Mouse (Mus musculus) heart, embryonic 14.5 days (tissue): ENCODE data around the gene Slc38a5. TPM values are rescaled to one million over a fixed set of nuclear protein-coding genes. Genes with fewer than 3 reads are reported as not detected.

Source experiments
- ATAC-seq: fragments of 200-750 bp; cut with Nextera tagmentation; 2 replicates; pipeline ENCODE4 v1.8.0; 2017; ENCODE audit warnings: low read depth, moderate TSS enrichment; ENCODE audit not compliant: insufficient number of reproducible peaks, insufficient read depth, low FRiP score
- H3K27ac ChIP-seq, 2 experiments: fragments of 200-500 bp in 1 of 2; fragments of 300-500 bp in 1 of 2; sonication (generic) in 1 of 2; replicated peaks in 1 of 2; 2 replicates each; pipeline ENCODE4 v1.5.1; 2012 to 2014; ENCODE audit warnings: low read depth in 2 of 2, low read length in 2 of 2, control low read depth in 1 of 2, mild to moderate bottlenecking in 1 of 2, mixed read lengths in 1 of 2; ENCODE audit not compliant: control insufficient read depth in 1 of 2, insufficient read depth in 1 of 2
- H3K27me3 ChIP-seq: fragments of 300-500 bp; sonication (generic); 2 replicates; pipeline ENCODE4 v1.6.1; 2014; ENCODE audit warnings: mild to moderate bottlenecking, low read length, control low read depth; ENCODE audit not compliant: control insufficient read depth, insufficient read depth
- H3K36me3 ChIP-seq: fragments of 300-500 bp; sonication (generic); 2 replicates; pipeline ENCODE4 v1.6.1; 2014; ENCODE audit warnings: mild to moderate bottlenecking, control low read depth, low read length, mixed read lengths; ENCODE audit not compliant: control insufficient read depth, insufficient read depth
- H3K4me1 ChIP-seq, 2 experiments: fragments of 200-500 bp in 1 of 2; fragments of 300-500 bp in 1 of 2; sonication (generic) in 1 of 2; 2 replicates each; pipeline ENCODE4 v1.6.1; 2012 to 2014; ENCODE audit warnings: low read length in 2 of 2, control low read depth in 1 of 2, mixed read lengths in 1 of 2; ENCODE audit not compliant: control insufficient read depth in 2 of 2, insufficient read depth in 2 of 2
- H3K4me2 ChIP-seq: fragments of 300-500 bp; sonication (generic); 2 replicates; pipeline ENCODE4 v1.6.1; 2014; ENCODE audit warnings: mild to moderate bottlenecking, low read length
- H3K4me3 ChIP-seq, 2 experiments: fragments of 200-500 bp in 1 of 2; fragments of 300-500 bp in 1 of 2; sonication (generic) in 1 of 2; 2 replicates each; pipeline ENCODE4 v1.5.1; 2012 to 2014; ENCODE audit warnings: low read length in 2 of 2, mild to moderate bottlenecking in 2 of 2, control low read depth in 1 of 2, low read depth in 1 of 2, moderate library complexity in 1 of 2; ENCODE audit not compliant: control insufficient read depth in 1 of 2, insufficient read depth in 1 of 2
- H3K9ac ChIP-seq: fragments of 300-500 bp; sonication (generic); 2 replicates; pipeline ENCODE4 v1.6.1; 2014; ENCODE audit warnings: mild to moderate bottlenecking, low read length
- H3K9me3 ChIP-seq: fragments of 300-500 bp; sonication (generic); 2 replicates; pipeline ENCODE4 v1.6.1; 2016; ENCODE audit warnings: low read length, control low read depth; ENCODE audit not compliant: control insufficient read depth
- WGBS: fragments of 180-500 bp; shearing (Covaris S2); extraction: QIAGEN DNeasy Blood & Tissue Kit; methylation state at CpG from one replicate; pipeline ENCODE4 v1.1.7; 2014; 5-methylcytosine and 5-hydroxymethylcytosine counted together
- polyA plus RNA-seq: library from polyadenylated mRNA; unstranded; fragments of >200 nt; fragmentation: Nextera tagmentation; extraction: Ambion mirVana; gene quantifications from 2 replicates; pipeline ENCODE4 v1.2.1, GENCODE M21; 2014

The Slc38a5 gene
- polyA plus RNA-seq, 1 experiment from 2014 or later, result 26.5 TPM

GRCm38 (mm10) chrX:8327124-8327523 lies 56.2 kb downstream of the Slc38a5 start, which contains the start of gene Ssxb10:
Ssxb10 (plus strand) TSS chrX:8327424.
- Histone ChIP-seq H3K4me1 (no peaks in the 10 kb centered on the region), H3K9me3 (peaks cover 6% of the 10 kb centered on the region; the same call in 1 of the 2 replicates), H3K27me3 (no peaks in the 10 kb centered on the region), H3K4me3 (no peak within 1 kb of the TSS), H3K27ac (no peak within 1 kb of the TSS), H3K4me2 (no peak within 1 kb of the TSS), H3K36me3 (no peaks in the 10 kb centered on the region), H3K9ac (no peak within 1 kb of the TSS)
- no peak for ATAC-seq
- 52% methylated on average over 2 of the region's 2 CpGs for WGBS

Other genes with a start within 250 kb of the Slc38a5 start
- gene Suv39h1, start 196.4 kb upstream of the Slc38a5 start, polyA plus RNA-seq, result 28.4 and 28.9 TPM in 2 replicates
- gene Was, start 180.6 kb upstream of the Slc38a5 start, polyA plus RNA-seq, result 0.24 and 0.54 TPM in 2 replicates
- 22.7 and 26.0 TPM in 2 replicates for gene Wdr13, start 138.2 kb upstream of the Slc38a5 start, polyA plus RNA-seq
- gene Rbm3, start 125.3 kb upstream of the Slc38a5 start, polyA plus RNA-seq, result 317 and 375 TPM in 2 replicates
- 10.4 and 12.0 TPM in 2 replicates for gene Tbc1d25, start 95.0 kb upstream of the Slc38a5 start, polyA plus RNA-seq
- 28.0 and 28.5 TPM in 2 replicates for gene Ebp, start 77.6 kb upstream of the Slc38a5 start, polyA plus RNA-seq
- 3.6 and 4.2 TPM in 2 replicates for gene Porcn, start 64.6 kb upstream of the Slc38a5 start, polyA plus RNA-seq
- 25.1 and 25.4 TPM in 2 replicates for gene Ftsj1, start 18.7 kb upstream of the Slc38a5 start, polyA plus RNA-seq
- gene Ssxb10, start 56.3 kb downstream of the Slc38a5 start, polyA plus RNA-seq, result not detected in 2 replicates
- gene Ssxb9, start 95.8 kb downstream of the Slc38a5 start, polyA plus RNA-seq, result not detected in 2 replicates
- gene Ssxb1, start 142.2 kb downstream of the Slc38a5 start, polyA plus RNA-seq, result not detected in 2 replicates
- not detected in 2 replicates for gene Ssxb2, start 190.6 kb downstream of the Slc38a5 start, polyA plus RNA-seq